Mouse (Mus musculus) liver, embryonic 15.5 days (tissue): ENCODE data around the gene Rnd3. TPM values are rescaled to one million over a fixed set of nuclear protein-coding genes. Genes with fewer than 3 reads are reported as not detected.

ENCODE experiments used
- ATAC-seq: fragments of 200-750 bp; cut with Nextera tagmentation; 2 replicates; pipeline ENCODE4 v1.8.0; 2017; ENCODE audit warnings: moderate number of reproducible peaks, mild to moderate bottlenecking, moderate library complexity; ENCODE audit not compliant: insufficient read depth
- H3K27ac ChIP-seq: fragments of 300-500 bp; sonication (generic); replicated peaks from 2 replicates; pipeline ENCODE4 v1.5.1; 2015; ENCODE audit warnings: mild to moderate bottlenecking, inconsistent platforms
- H3K27me3 ChIP-seq: fragments of 300-500 bp; sonication (generic); 2 replicates; pipeline ENCODE4 v1.6.1; 2015; ENCODE audit warnings: mild to moderate bottlenecking, inconsistent platforms
- H3K36me3 ChIP-seq: fragments of 300-500 bp; sonication (generic); replicated peaks from 2 replicates; pipeline ENCODE4 v1.6.1; 2015; ENCODE audit warnings: moderate library complexity, mild to moderate bottlenecking, inconsistent platforms
- H3K4me1 ChIP-seq: fragments of 300-500 bp; sonication (generic); replicated peaks from 2 replicates; pipeline ENCODE4 v1.6.1; 2015; ENCODE audit warnings: inconsistent platforms
- H3K4me2 ChIP-seq: fragments of 300-500 bp; sonication (generic); 2 replicates; pipeline ENCODE4 v1.6.1; 2015; ENCODE audit warnings: moderate library complexity, mild to moderate bottlenecking, inconsistent platforms
- H3K4me3 ChIP-seq: fragments of 300-500 bp; sonication (generic); replicated peaks from 2 replicates; pipeline ENCODE4 v1.5.1; 2015; ENCODE audit warnings: mild to moderate bottlenecking, inconsistent platforms
- H3K9ac ChIP-seq: fragments of 300-500 bp; sonication (generic); 2 replicates; pipeline ENCODE4 v1.6.1; 2015; ENCODE audit warnings: moderate library complexity, mild to moderate bottlenecking, inconsistent platforms
- H3K9me3 ChIP-seq: fragments of 300-500 bp; sonication (generic); replicated peaks from 2 replicates; pipeline ENCODE4 v1.6.1; 2016; ENCODE audit warnings: inconsistent platforms
- WGBS: fragments of 180-500 bp; shearing (Covaris S2); methylation state at CpG from one replicate; pipeline ENCODE4 v1.1.7; 2015; ENCODE audit warnings: mixed read lengths; ENCODE audit not compliant: insufficient replicate concordance; 5-methylcytosine and 5-hydroxymethylcytosine counted together
- polyA plus RNA-seq: library from polyadenylated mRNA; unstranded; fragments of >200 nt; fragmentation: Nextera tagmentation; extraction: Ambion mirVana; gene quantifications from 2 replicates; pipeline ENCODE4 v1.2.1, GENCODE M21; 2015

Gene Rnd3
- polyA plus RNA-seq, 1 experiment from 2014 or later: 12.9 TPM

DNA sequence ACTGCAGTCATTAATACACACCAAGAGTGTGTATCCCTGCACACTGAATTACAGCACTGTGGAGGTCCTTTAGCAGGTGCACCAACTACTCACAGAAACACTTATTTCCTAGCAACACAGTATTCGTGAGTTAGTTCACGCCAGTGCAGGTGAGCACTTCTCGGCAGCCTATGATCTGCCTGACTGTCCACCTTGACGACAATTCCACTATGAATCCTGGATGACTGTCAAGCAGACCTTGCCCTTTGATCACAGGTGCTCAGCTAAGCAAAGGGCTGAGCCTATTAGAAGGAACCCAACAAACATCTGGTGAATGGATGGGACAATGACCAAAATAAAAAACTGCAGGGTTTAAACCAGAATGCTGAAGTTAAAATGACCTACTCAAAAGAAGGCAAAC, 20.8 kb downstream of the Rnd3 start:
- no peaks in the 10 kb centered on the region for H3K9me3 ChIP-seq
- no peaks in the 10 kb centered on the region for H3K4me1 ChIP-seq
- H3K27me3 ChIP-seq: no peaks in the 10 kb centered on the region
- H3K4me3 ChIP-seq: no peak overlapping the region
- H3K36me3 ChIP-seq: peaks cover 16% of the 10 kb centered on the region
- 63% methylated on average over 4 of the region's 4 CpGs for WGBS
- no peak overlapping the region for H3K27ac ChIP-seq
- ATAC-seq: no peak
- no peak overlapping the region for H3K4me2 ChIP-seq
- H3K9ac ChIP-seq: no peak overlapping the region

GRCm38 (mm10) chr2:51110271-51110670, 38.6 kb downstream of the Rnd3 start:
- H3K4me2 ChIP-seq: no peak overlapping the region
- no peaks in the 10 kb centered on the region for H3K9me3 ChIP-seq
- WGBS: 21% methylated on average over 2 of the region's 2 CpGs
- no peaks in the 10 kb centered on the region for H3K4me1 ChIP-seq
- no peak overlapping the region for H3K9ac ChIP-seq
- H3K27me3 ChIP-seq: no peaks in the 10 kb centered on the region
- H3K36me3 ChIP-seq: no peaks in the 10 kb centered on the region
- H3K27ac ChIP-seq: no peak overlapping the region
- no peak for ATAC-seq
- H3K4me3 ChIP-seq: no peak overlapping the region

DNA sequence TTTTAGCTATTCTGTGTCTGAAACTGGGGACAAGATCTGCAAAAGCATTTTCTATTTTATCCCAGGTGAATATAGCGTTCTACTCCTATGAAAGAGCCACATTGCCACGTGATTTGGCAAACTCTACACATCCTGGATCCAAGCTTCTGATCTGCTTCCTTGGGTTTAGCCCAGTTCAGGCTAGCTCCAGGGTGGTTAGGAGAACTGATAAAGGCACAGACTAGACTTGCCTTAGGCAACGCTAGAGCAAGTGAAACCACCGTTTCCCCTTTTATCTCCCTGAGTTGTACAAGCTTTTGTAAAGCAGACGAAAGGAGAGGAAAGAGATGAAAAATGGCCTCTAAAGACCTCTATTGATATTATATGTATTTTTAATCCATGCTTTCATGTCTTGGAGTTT, 40.3 kb downstream of the Rnd3 start:
- H3K27ac ChIP-seq: no peak overlapping the region
- no peaks in the 10 kb centered on the region for H3K9me3 ChIP-seq
- ATAC-seq: no peak
- H3K4me3 ChIP-seq: no peak overlapping the region
- H3K36me3 ChIP-seq: no peaks in the 10 kb centered on the region
- no peaks in the 10 kb centered on the region for H3K27me3 ChIP-seq
- no peak overlapping the region for H3K9ac ChIP-seq
- 20% methylated on average over 5 of the region's 5 CpGs for WGBS
- H3K4me1 ChIP-seq: no peaks in the 10 kb centered on the region
- H3K4me2 ChIP-seq: no peak overlapping the region

GRCm38 (mm10) chr2:51101187-51101586, 47.7 kb downstream of the Rnd3 start:
- H3K4me2 ChIP-seq: no peak overlapping the region
- ATAC-seq: no peak
- H3K27ac ChIP-seq: no peak overlapping the region
- H3K4me3 ChIP-seq: no peak overlapping the region
- H3K27me3 ChIP-seq: no peaks in the 10 kb centered on the region
- H3K4me1 ChIP-seq: no peaks in the 10 kb centered on the region
- WGBS: 59% methylated on average over 4 of the region's 4 CpGs
- H3K9me3 ChIP-seq: no peaks in the 10 kb centered on the region
- H3K36me3 ChIP-seq: no peaks in the 10 kb centered on the region
- no peak overlapping the region for H3K9ac ChIP-seq

DNA sequence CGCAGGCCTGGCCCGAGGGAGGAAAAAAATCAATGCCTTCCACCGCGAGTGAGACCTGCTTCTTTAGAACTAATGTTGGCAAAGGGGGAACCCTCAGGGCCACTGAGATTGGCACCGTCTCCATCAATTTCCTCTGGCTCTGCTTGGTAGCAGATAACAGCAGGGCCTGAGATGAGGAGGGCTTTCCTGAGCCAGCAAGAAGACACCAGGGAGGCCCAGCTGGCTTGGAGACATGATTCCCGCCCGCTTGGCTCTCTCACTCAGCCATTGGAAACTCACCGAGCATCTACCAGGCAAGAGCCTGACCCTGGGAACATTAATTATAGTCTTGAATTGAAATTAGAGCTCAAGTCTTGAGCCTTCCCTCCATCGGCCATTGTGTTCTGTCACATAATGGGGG, 48.9 kb downstream of the Rnd3 start:
- H3K27me3 ChIP-seq: no peaks in the 10 kb centered on the region
- WGBS: 62% methylated on average over 9 of the region's 9 CpGs
- no peak overlapping the region for H3K4me2 ChIP-seq
- H3K27ac ChIP-seq: no peak overlapping the region
- no peaks in the 10 kb centered on the region for H3K36me3 ChIP-seq
- H3K4me3 ChIP-seq: no peak overlapping the region
- no peak for ATAC-seq
- no peak overlapping the region for H3K9ac ChIP-seq
- no peaks in the 10 kb centered on the region for H3K4me1 ChIP-seq
- H3K9me3 ChIP-seq: no peaks in the 10 kb centered on the region

DNA sequence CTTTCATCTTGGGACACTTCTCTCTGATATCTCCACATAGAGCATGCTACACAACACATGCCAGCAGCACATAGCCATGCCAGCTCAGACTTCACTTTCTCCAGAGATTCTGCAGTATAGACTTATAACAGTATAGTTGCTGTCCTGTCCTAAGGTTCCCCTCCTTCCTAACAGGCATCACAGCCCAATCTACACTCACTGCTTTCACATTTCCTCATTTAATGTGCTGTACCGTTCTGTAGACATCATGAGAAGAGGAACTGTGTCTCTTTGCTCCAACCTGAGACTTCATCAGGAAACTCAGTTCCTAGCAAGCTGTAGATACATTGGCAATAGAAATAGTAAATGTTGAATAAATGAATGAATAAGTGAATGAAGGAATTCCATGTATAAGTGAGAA, 49.7 kb downstream of the Rnd3 start:
- H3K27ac ChIP-seq: no peak overlapping the region
- WGBS: 14% methylated on average over 1 of the region's 1 CpGs
- H3K27me3 ChIP-seq: no peaks in the 10 kb centered on the region
- no peak overlapping the region for H3K4me2 ChIP-seq
- no peak overlapping the region for H3K4me3 ChIP-seq
- H3K4me1 ChIP-seq: no peaks in the 10 kb centered on the region
- ATAC-seq: no peak
- no peak overlapping the region for H3K9ac ChIP-seq
- no peaks in the 10 kb centered on the region for H3K36me3 ChIP-seq
- no peaks in the 10 kb centered on the region for H3K9me3 ChIP-seq

GRCm38 (mm10) chr2:51090688-51091087, 58.2 kb downstream of the Rnd3 start:
- no peaks in the 10 kb centered on the region for H3K9me3 ChIP-seq
- H3K27me3 ChIP-seq: no peaks in the 10 kb centered on the region
- no peak for ATAC-seq
- no peaks in the 10 kb centered on the region for H3K4me1 ChIP-seq
- H3K4me2 ChIP-seq: no peak overlapping the region
- H3K9ac ChIP-seq: no peak overlapping the region
- H3K36me3 ChIP-seq: no peaks in the 10 kb centered on the region
- no peak overlapping the region for H3K27ac ChIP-seq
- WGBS: 76% methylated on average over 7 of the region's 7 CpGs
- no peak overlapping the region for H3K4me3 ChIP-seq

DNA sequence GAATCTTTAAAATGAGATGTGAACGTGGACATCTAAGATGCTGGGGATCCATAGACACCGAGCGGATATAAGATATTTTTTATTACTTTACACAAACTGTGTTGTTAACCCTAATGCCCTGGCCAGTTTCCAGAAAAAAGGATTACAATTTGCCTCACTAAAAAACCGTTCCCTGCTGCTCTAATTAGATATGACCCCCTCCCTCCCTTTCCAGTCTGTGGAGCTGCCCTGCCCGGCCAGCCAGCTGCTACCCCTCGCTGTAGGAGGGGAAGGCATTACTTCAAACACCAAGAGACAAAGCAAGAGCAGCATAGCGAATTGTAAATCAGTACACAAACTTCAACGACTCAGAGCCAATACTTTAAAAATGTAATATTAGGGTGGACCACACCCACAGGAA, 58.9 kb downstream of the Rnd3 start:
- H3K27ac ChIP-seq: no peak overlapping the region
- H3K4me2 ChIP-seq: no peak overlapping the region
- WGBS: 55% methylated on average over 8 of the region's 8 CpGs
- H3K4me1 ChIP-seq: no peaks in the 10 kb centered on the region
- H3K4me3 ChIP-seq: no peak overlapping the region
- H3K9me3 ChIP-seq: no peaks in the 10 kb centered on the region
- no peaks in the 10 kb centered on the region for H3K36me3 ChIP-seq
- no peak for ATAC-seq
- H3K27me3 ChIP-seq: no peaks in the 10 kb centered on the region
- no peak overlapping the region for H3K9ac ChIP-seq

- Histone ChIP-seq H3K9ac (no peak overlapping the region), H3K27me3 (no peaks in the 10 kb centered on the region), H3K4me1 (no peaks in the 10 kb centered on the region), H3K36me3 (no peaks in the 10 kb centered on the region), H3K27ac (no peak overlapping the region), H3K4me2 (no peak overlapping the region), H3K9me3 (no peaks in the 10 kb centered on the region), H3K4me3 (no peak overlapping the region)
- ATAC-seq: no peak
- WGBS: 52% methylated on average over 11 of the region's 11 CpGs
Observed at GRCm38 (mm10) chr2:51088843-51089573, 59.9 kb downstream of the Rnd3 start.

DNA sequence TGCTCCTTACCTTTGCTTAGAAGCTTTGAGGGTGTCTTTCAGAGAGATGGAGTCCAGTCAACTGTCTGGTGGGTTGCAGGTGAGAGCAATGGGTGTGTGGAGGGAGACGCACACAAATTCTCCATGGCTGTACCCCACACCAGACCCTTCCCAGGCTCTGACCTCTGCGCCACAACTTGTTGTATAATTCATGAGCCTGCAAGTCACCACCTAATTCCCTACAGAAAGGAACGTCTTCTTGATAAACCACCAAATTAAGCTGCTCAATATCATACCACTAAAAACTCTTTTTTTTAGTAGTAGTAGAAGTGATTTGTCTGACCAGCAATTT, 60.8 kb downstream of the Rnd3 start:
- no peaks in the 10 kb centered on the region for H3K27me3 ChIP-seq
- no peak overlapping the region for H3K27ac ChIP-seq
- H3K4me2 ChIP-seq: no peak overlapping the region
- H3K36me3 ChIP-seq: no peaks in the 10 kb centered on the region
- H3K9me3 ChIP-seq: no peaks in the 10 kb centered on the region
- no peak overlapping the region for H3K9ac ChIP-seq
- no peaks in the 10 kb centered on the region for H3K4me1 ChIP-seq
- H3K4me3 ChIP-seq: no peak overlapping the region
- ATAC-seq: no peak
- WGBS: 58% methylated on average over 3 of the region's 3 CpGs

DNA sequence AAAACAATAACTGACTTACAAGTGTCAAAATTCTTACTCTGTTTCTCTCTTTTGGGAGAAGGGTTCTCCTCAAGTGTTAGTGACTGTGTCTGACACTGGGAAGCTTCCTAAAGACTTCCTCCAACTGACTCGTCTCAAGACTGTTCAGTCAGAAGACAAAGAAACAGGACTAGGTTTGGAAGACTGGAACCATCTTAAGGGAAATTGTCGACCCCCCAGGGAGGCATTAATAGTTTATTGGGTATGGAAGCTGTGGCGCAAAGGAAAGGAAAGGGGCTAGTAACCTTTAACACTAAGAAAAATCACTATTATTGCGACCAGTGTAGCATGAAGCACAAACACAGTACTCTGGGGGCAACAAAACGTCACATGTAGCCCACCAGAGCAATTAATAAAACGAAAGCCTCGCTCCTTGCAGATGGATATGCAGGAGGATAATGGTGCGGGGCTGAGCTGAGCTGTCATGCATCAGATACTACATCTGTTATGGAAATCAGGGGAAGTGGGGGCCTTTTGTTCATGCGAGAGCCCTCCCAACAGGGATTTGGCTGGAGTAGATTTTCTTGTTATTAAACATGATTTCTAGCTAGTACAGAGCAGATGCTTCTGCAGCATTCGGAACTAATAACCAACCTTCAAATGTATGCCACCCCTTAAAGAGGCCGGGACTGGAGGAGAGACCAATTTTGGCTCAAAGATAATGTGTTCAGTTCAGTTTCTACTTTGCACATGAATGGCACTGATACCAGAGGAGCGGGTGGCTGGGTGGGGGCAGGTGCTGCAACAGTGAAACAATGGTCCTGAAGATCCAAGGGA, 61.4 kb downstream of the Rnd3 start:
- H3K4me1 ChIP-seq: no peaks in the 10 kb centered on the region
- no peaks in the 10 kb centered on the region for H3K36me3 ChIP-seq
- no peak for ATAC-seq
- H3K27ac ChIP-seq: no peak overlapping the region
- no peaks in the 10 kb centered on the region for H3K9me3 ChIP-seq
- H3K9ac ChIP-seq: no peak overlapping the region
- WGBS: 57% methylated on average over 12 of the region's 12 CpGs
- no peak overlapping the region for H3K4me3 ChIP-seq
- H3K27me3 ChIP-seq: no peaks in the 10 kb centered on the region
- no peak overlapping the region for H3K4me2 ChIP-seq
